ENCODE assay signal across 8 mouse cellular contexts in genomic region chr7:63936986-63937235, GRCm38 (mm10). TPM values are rescaled to one million over a fixed set of nuclear protein-coding genes. Genes with fewer than 3 reads are reported as not detected.
DNase-seq lines count a peak whose midpoint lies in the region; ATAC-seq and TF ChIP-seq lines count a peak whose summit lies in the region.

No protein-coding gene starts in this region.

- 1% methylated on average over 11 of the region's 11 CpGs for WGBS in heart, embryonic 11.5 days (ENCODE audit: insufficient replicate concordance)
- 2% methylated on average over 11 of the region's 11 CpGs for WGBS in forebrain, embryonic 14.5 days
- under 1% methylated on average over 11 of the region's 11 CpGs for WGBS in liver, embryonic 16.5 days (ENCODE audit: insufficient replicate concordance)

- peaks cover 65% of the 10 kb centered on the region for H3K79me2 ChIP-seq in C2C12 (ENCODE audit: control insufficient read depth, insufficient read depth)

- peaks cover 47% of the 10 kb centered on the region for H3K79me3 ChIP-seq in C2C12 (ENCODE audit: low read depth)

- no peak for TF ChIP-seq CTCF in C2C12 (IDR thresholded peaks at IDR 0.05; ENCODE audit: control insufficient read depth, insufficient read depth, insufficient read length)

- peak overlapping the region; percentile 93 for H3K9ac ChIP-seq in heart, embryonic 11.5 days (ENCODE audit: low read depth, low read length)
- H3K9ac ChIP-seq in forebrain, embryonic 14.5 days (ENCODE audit: low read length), result peak overlapping the region; percentile 95
- H3K9ac ChIP-seq in liver, embryonic 16.5 days (ENCODE audit: low read depth, low read length), result peak overlapping the region; percentile 90

- no peaks in the 10 kb centered on the region for H3K27me3 ChIP-seq in heart, embryonic 11.5 days (ENCODE audit: control insufficient read depth, insufficient read depth, low read length)
- no peaks in the 10 kb centered on the region for H3K27me3 ChIP-seq in C2C12 (ENCODE audit: control insufficient read depth, insufficient read depth, insufficient read length)
- no peaks in the 10 kb centered on the region for H3K27me3 ChIP-seq in forebrain, embryonic 14.5 days (replicated peaks; ENCODE audit: control insufficient read depth, insufficient read depth, low read length)
- no peaks in the 10 kb centered on the region for H3K27me3 ChIP-seq in liver, embryonic 16.5 days (ENCODE audit: control insufficient read depth, insufficient read depth, low read depth, low read length)

- H3ac ChIP-seq in C2C12 (ENCODE audit: control insufficient read depth, insufficient read length, low read depth), result peak overlapping the region; percentile 25

- peak overlapping the region; percentile 87 for H3K4me2 ChIP-seq in heart, embryonic 11.5 days
- peak overlapping the region; percentile 96 for H3K4me2 ChIP-seq in forebrain, embryonic 14.5 days (ENCODE audit: low read length)
- H3K4me2 ChIP-seq in liver, embryonic 16.5 days (ENCODE audit: low read depth, low read length), result peak overlapping the region; percentile 100

- ATAC-seq in heart, embryonic 11.5 days (replicated peaks; ENCODE audit: insufficient number of reproducible peaks, low FRiP score, low TSS enrichment), result no peak
- ATAC-seq in forebrain, embryonic 14.5 days, result no peak
- no peak for ATAC-seq in liver, embryonic 16.5 days (ENCODE audit: low read depth)

- H3K36me3 ChIP-seq in heart, embryonic 11.5 days (ENCODE audit: control insufficient read depth, insufficient read depth, low read length), result no peaks in the 10 kb centered on the region
- H3K36me3 ChIP-seq in C2C12 (ENCODE audit: control insufficient read depth, insufficient read depth), result no peaks in the 10 kb centered on the region
- no peaks in the 10 kb centered on the region for H3K36me3 ChIP-seq in forebrain, embryonic 14.5 days (ENCODE audit: control insufficient read depth, insufficient read depth, low read length)
- H3K36me3 ChIP-seq in liver, embryonic 16.5 days (ENCODE audit: control insufficient read depth, insufficient read depth), result no peaks in the 10 kb centered on the region

- peaks cover 28% of the 10 kb centered on the region for H3K4me1 ChIP-seq in heart, embryonic 11.5 days (ENCODE audit: control insufficient read depth, insufficient read depth, low read length)
- peaks cover 20% of the 10 kb centered on the region for H3K4me1 ChIP-seq in forebrain, embryonic 14.5 days (ENCODE audit: control insufficient read depth, insufficient read depth, low read length)
- peaks cover 75% of the 10 kb centered on the region for H3K4me1 ChIP-seq in liver, embryonic 16.5 days (ENCODE audit: control insufficient read depth, low read depth, low read length)

- H3K27ac ChIP-seq in heart, embryonic 11.5 days (ENCODE audit: low read depth, low read length), result peak overlapping the region; percentile 94
- H3K27ac ChIP-seq in forebrain, embryonic 14.5 days (ENCODE audit: low read depth, low read length), result peak overlapping the region; percentile 95
- peak overlapping the region; percentile 97 for H3K27ac ChIP-seq in liver, embryonic 16.5 days (ENCODE audit: low read length)

- no peaks in the 10 kb centered on the region for H3K9me3 ChIP-seq in heart, embryonic 11.5 days (replicated peaks; ENCODE audit: control insufficient read depth, low read length)
- H3K9me3 ChIP-seq in forebrain, embryonic 14.5 days (replicated peaks; ENCODE audit: control insufficient read depth, low read length), result no peaks in the 10 kb centered on the region
- H3K9me3 ChIP-seq in liver, embryonic 16.5 days (replicated peaks; ENCODE audit: control insufficient read depth, low read length), result no peaks in the 10 kb centered on the region

- no peak for DNase-seq in heart, postnatal 4 days
- DNase-seq in forebrain, embryonic 14.5 days (ENCODE audit: low spot score), result peak; percentile 37
- DNase-seq in adrenal gland, postnatal 14 days, result no peak
- no peak for DNase-seq in urinary bladder, postnatal 10 days (ENCODE audit: low spot score)
- DNase-seq in yolk sac, embryonic 10.5 days (ENCODE audit: low spot score), result no peak

- H3K4me3 ChIP-seq in heart, embryonic 11.5 days (ENCODE audit: low read depth, low read length), result peak overlapping the region; percentile 76
- peak overlapping the region; percentile 69 for H3K4me3 ChIP-seq in C2C12 (ENCODE audit: insufficient read depth, poor library complexity, severe bottlenecking)
- H3K4me3 ChIP-seq in forebrain, embryonic 14.5 days (ENCODE audit: low read depth, low read length), result peak overlapping the region; percentile 97
- peak overlapping the region; percentile 76 for H3K4me3 ChIP-seq in liver, embryonic 16.5 days (ENCODE audit: low read depth, low read length)

TF ChIP-seq in C2C12, 6 proteins besides CTCF, POLR2A, EP300 and RAD21:
- no peak for TF ChIP-seq MAX (IDR thresholded peaks at IDR 0.05)
- TF ChIP-seq USF1 (IDR thresholded peaks at IDR 0.05; ENCODE audit: low read depth), result no peak
- TF ChIP-seq MYOD1 (IDR thresholded peaks at IDR 0.05; ENCODE audit: control insufficient read depth, insufficient read length, low read depth), result no peak
- TF ChIP-seq MYOG (IDR thresholded peaks at IDR 0.05; ENCODE audit: control insufficient read depth, extremely low read depth, insufficient read length), result no peak
- no peak for TF ChIP-seq FOSL1 (IDR thresholded peaks at IDR 0.05; ENCODE audit: insufficient read depth, low read length, poor library complexity, severe bottlenecking)
- no peak for TF ChIP-seq CEBPB (IDR thresholded peaks at IDR 0.05; ENCODE audit: low read depth)

RNA-seq across cellular contexts. Expression of gene Klf13, which starts 1.8 kb away (rescaled TPM):
- 16.3 and 18.8 TPM in 2 replicates for polyA plus RNA-seq in heart, embryonic 11.5 days (2014; fragmentation: Nextera tagmentation; extraction: Ambion mirVana)
- total RNA-seq in heart, postnatal 4 days (2021), result 10 to 100 TPM; 52.1 to 53.2 TPM
- 20.1 TPM for polyA plus RNA-seq in C2C12 (2012; fragmentation: generic; extraction: Trizol)
- 28.2 and 33.2 TPM in 2 replicates for polyA plus RNA-seq in forebrain, embryonic 14.5 days (2014; fragmentation: Nextera tagmentation; extraction: Ambion mirVana)
- polyA plus RNA-seq in liver, embryonic 16.5 days (2015; fragmentation: Nextera tagmentation; extraction: Ambion mirVana), result 15.6 and 16.6 TPM in 2 replicates
- 85.8 and 102 TPM in 2 replicates for total RNA-seq in adrenal gland, postnatal 14 days (2021)

RNA-seq across cellular contexts. Expression of gene E030018B13Rik, which starts 20.3 kb away (rescaled TPM):
- not detected in 2 replicates for polyA plus RNA-seq in heart, embryonic 11.5 days (2014; fragmentation: Nextera tagmentation; extraction: Ambion mirVana)
- total RNA-seq in heart, postnatal 4 days (2021), result not detected
- 0.06 TPM for polyA plus RNA-seq in C2C12 (2012; fragmentation: generic; extraction: Trizol)
- not detected in 2 replicates for polyA plus RNA-seq in forebrain, embryonic 14.5 days (2014; fragmentation: Nextera tagmentation; extraction: Ambion mirVana)
- polyA plus RNA-seq in liver, embryonic 16.5 days (2015; fragmentation: Nextera tagmentation; extraction: Ambion mirVana), result not detected in 2 replicates
- not detected in 2 replicates for total RNA-seq in adrenal gland, postnatal 14 days (2021)
